In the genomic region with DNA sequence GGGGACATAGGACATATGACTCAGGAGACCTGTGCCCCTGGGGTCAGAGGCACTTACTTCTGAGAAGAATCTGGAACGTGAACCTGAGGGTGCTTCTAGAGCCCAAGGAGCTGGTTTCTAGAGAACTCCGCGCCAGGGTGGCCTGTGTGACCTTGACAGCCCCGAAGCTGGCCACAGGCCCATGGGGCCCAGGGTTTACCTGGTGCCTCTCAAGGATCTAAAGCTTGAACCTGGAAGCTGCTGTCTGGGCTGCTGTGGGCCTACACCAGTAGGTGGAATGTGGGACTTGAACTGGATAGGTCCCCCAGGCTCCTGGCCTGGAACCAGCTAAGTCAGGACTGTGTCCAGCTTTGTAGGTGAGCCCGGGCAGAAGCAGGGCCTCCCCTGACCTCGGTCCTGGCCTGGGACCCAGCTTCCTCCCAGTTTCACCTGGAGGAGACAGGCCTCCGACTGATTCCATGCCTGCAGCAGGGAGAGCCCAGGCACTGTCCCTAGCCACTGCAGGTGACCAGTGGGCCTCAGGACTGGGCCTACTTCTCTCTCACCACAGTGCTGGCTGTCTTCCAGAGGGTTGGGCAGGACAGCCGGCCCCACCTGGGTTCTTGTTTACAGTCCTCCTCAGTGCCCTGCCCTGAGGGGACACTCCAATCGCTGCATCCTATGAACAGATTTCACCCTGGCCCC, we compare ENCODE assay signal across 8 mouse cellular contexts. TPM values are rescaled to one million over a fixed set of nuclear protein-coding genes. Genes with fewer than 3 reads are reported as not detected.
DNase-seq lines count a peak whose midpoint lies in the region; ATAC-seq and TF ChIP-seq lines count a peak whose summit lies in the region.
"Had no signal": no experiment of that assay in that cellular context is flagged by ENCODE, and none has a peak within 500 bp of the region (broad histone marks: within the 10 kb centered on the region; RNA-seq: fewer than 3 reads in every experiment).

No protein-coding gene starts in this region.

- ATAC-seq in hindbrain, embryonic 11.5 days (ENCODE audit: low FRiP score), result no peak
- peak; percentile 86 for ATAC-seq in lung, postnatal 0 days

- peak overlapping the region; percentile 57 for H3K27ac ChIP-seq in hindbrain, embryonic 10.5 days
- no peak overlapping the region for H3K27ac ChIP-seq in hindbrain, embryonic 11.5 days (ENCODE audit: low read depth, low read length)
- peak overlapping the region; percentile 85 for H3K27ac ChIP-seq in lung, postnatal 0 days (ENCODE audit: low read length)

- H3K4me1 ChIP-seq in hindbrain, embryonic 10.5 days (replicated peaks), result peaks cover 60% of the 10 kb centered on the region
- peaks cover 16% of the 10 kb centered on the region for H3K4me1 ChIP-seq in hindbrain, embryonic 11.5 days (replicated peaks; ENCODE audit: control insufficient read depth, insufficient read depth, low read length)
- peaks cover 8% of the 10 kb centered on the region for H3K4me1 ChIP-seq in lung, postnatal 0 days (ENCODE audit: insufficient read depth, low read depth, low read length)

- no peak overlapping the region for H3K4me2 ChIP-seq in hindbrain, embryonic 11.5 days (replicated peaks; ENCODE audit: low read depth, low read length)
- H3K4me2 ChIP-seq in lung, postnatal 0 days (replicated peaks; ENCODE audit: low read depth, low read length), result no peak overlapping the region

- no peak overlapping the region for H3K9ac ChIP-seq in hindbrain, embryonic 11.5 days (ENCODE audit: low read depth, low read length)
- 0 out of 2 replicates have a peak overlapping the region, but pooled peaks have one; percentile 6 for H3K9ac ChIP-seq in lung, postnatal 0 days (replicated peaks; ENCODE audit: low read depth)

- no peaks in the 10 kb centered on the region for H3K9me3 ChIP-seq in hindbrain, embryonic 10.5 days
- no peaks in the 10 kb centered on the region for H3K9me3 ChIP-seq in hindbrain, embryonic 11.5 days (ENCODE audit: control insufficient read depth, low read length)
- H3K9me3 ChIP-seq in lung, postnatal 0 days (ENCODE audit: low read length), result no peaks in the 10 kb centered on the region

- no peak for TF ChIP-seq CTCF in lung, postnatal 0 days (IDR thresholded peaks at IDR 0.05)

- H3K27me3 ChIP-seq in hindbrain, embryonic 10.5 days (ENCODE audit: insufficient read depth, poor library complexity, severe bottlenecking), result no peaks in the 10 kb centered on the region
- H3K27me3 ChIP-seq in hindbrain, embryonic 11.5 days (ENCODE audit: control insufficient read depth, insufficient read depth, low read length), result no peaks in the 10 kb centered on the region
- no peaks in the 10 kb centered on the region for H3K27me3 ChIP-seq in lung, postnatal 0 days (replicated peaks; ENCODE audit: insufficient read depth, low read length)

- no peak for DNase-seq in hindbrain, embryonic 10.5 days (ENCODE audit: low spot score)
- no peak for DNase-seq in hindbrain, embryonic 11.5 days (ENCODE audit: low spot score)
- peak; percentile 54 to 64 for DNase-seq in cerebellum, postnatal 14 days
- peak; percentile 76 for DNase-seq in kidney, adult 9 months
- DNase-seq in lung, postnatal 0 days (ENCODE audit: low spot score), result peak; percentile 92
- no peak for DNase-seq in gastrocnemius, adult 18-20 months (ENCODE audit: low spot score)
- DNase-seq in layer of hippocampus, postnatal 10 days (ENCODE audit: low spot score in 2 of 2), result no peak
- DNase-seq: retina, postnatal 1 day had no signal

- no peak for TF ChIP-seq EP300 in lung, postnatal 0 days (IDR thresholded peaks at IDR 0.05)

- no peak overlapping the region for H3K4me3 ChIP-seq in hindbrain, embryonic 10.5 days
- H3K4me3 ChIP-seq in hindbrain, embryonic 11.5 days (ENCODE audit: low read depth, low read length), result no peak overlapping the region
- H3K4me3 ChIP-seq in lung, postnatal 0 days (ENCODE audit: low read depth, low read length), result no peak overlapping the region

- H3K36me3 ChIP-seq in hindbrain, embryonic 10.5 days, result peaks cover 72% of the 10 kb centered on the region
- H3K36me3 ChIP-seq in hindbrain, embryonic 11.5 days (ENCODE audit: control insufficient read depth, insufficient read depth, low read length), result peaks cover 7% of the 10 kb centered on the region; the same call in 1 of the 2 replicates
- H3K36me3 ChIP-seq in lung, postnatal 0 days (ENCODE audit: insufficient read depth, low read length), result 0 out of 2 replicates have a peak, but pooled peaks cover 13% of the 10 kb centered on the region

- WGBS in hindbrain, embryonic 10.5 days, result 89% methylated on average over 9 of the region's 9 CpGs
- WGBS in hindbrain, embryonic 11.5 days, result 93% methylated on average over 9 of the region's 9 CpGs
- WGBS in lung, postnatal 0 days, result 51% methylated on average over 9 of the region's 9 CpGs

RNA-seq across cellular contexts. Expression of gene Pheta1, which starts 4.7 kb away (rescaled TPM):
- 44.8 and 54.5 TPM in 2 replicates for polyA plus RNA-seq in hindbrain, embryonic 10.5 days (2016; fragmentation: Nextera tagmentation; extraction: Ambion mirVana)
- 27.0 and 29.3 TPM in 2 replicates for polyA plus RNA-seq in hindbrain, embryonic 11.5 days (2014; fragmentation: Nextera tagmentation; extraction: Ambion mirVana)
- 22.7 and 23.4 TPM in 2 replicates for polyA plus RNA-seq in lung, postnatal 0 days (2015; fragmentation: Nextera tagmentation; extraction: Ambion mirVana)
- 1 to 10 TPM; 4.4 to 5.7 TPM for total RNA-seq in gastrocnemius, adult 18-20 months (2021)
- total RNA-seq in layer of hippocampus, postnatal 10 days (2021), result 10 to 100 TPM; 12.1 to 12.2 TPM

RNA-seq across cellular contexts. Expression of gene Sh2b3, which starts 16.1 kb away (rescaled TPM):
- polyA plus RNA-seq in hindbrain, embryonic 10.5 days (2016; fragmentation: Nextera tagmentation; extraction: Ambion mirVana), result 9.3 and 11.1 TPM in 2 replicates
- polyA plus RNA-seq in hindbrain, embryonic 11.5 days (2014; fragmentation: Nextera tagmentation; extraction: Ambion mirVana), result 8.4 and 9.6 TPM in 2 replicates
- polyA plus RNA-seq in lung, postnatal 0 days (2015; fragmentation: Nextera tagmentation; extraction: Ambion mirVana), result 24.4 and 26.2 TPM in 2 replicates
- 10 to 100 TPM; 11.4 to 13.0 TPM for total RNA-seq in gastrocnemius, adult 18-20 months (2021)
- total RNA-seq in layer of hippocampus, postnatal 10 days (2021), result 10 to 100 TPM; 16.5 to 16.7 TPM

Comparison
In these comparisons a context has a peak if more than half of its experiments do, and no peak if none do; other contexts are left out.
1. DNase-seq: peak in cerebellum, postnatal 14 days (2 of 2), kidney, adult 9 months (single experiment) and lung, postnatal 0 days (single experiment); none in hindbrain, embryonic 10.5 days (single experiment), hindbrain, embryonic 11.5 days (single experiment), gastrocnemius, adult 18-20 months (single experiment) and layer of hippocampus, postnatal 10 days (0 of 2).